Mouse (Mus musculus): ENCODE data around the gene Dolk.

- TF ChIP-seq CTCF (IDR thresholded peaks at IDR 0.05; ENCODE audit: borderline replicate concordance, insufficient read depth, low read depth, low read length) (no peak), POLR2A (IDR thresholded peaks at IDR 0.05; ENCODE audit: borderline replicate concordance, insufficient read depth, low read length) (no peak)
Observed at GRCm38 (mm10) chr2:30243391-30243790, 42.7 kb downstream of the Dolk start.
